Comparison of ENCODE assay signal across 26 mouse cellular contexts in the genomic region with DNA sequence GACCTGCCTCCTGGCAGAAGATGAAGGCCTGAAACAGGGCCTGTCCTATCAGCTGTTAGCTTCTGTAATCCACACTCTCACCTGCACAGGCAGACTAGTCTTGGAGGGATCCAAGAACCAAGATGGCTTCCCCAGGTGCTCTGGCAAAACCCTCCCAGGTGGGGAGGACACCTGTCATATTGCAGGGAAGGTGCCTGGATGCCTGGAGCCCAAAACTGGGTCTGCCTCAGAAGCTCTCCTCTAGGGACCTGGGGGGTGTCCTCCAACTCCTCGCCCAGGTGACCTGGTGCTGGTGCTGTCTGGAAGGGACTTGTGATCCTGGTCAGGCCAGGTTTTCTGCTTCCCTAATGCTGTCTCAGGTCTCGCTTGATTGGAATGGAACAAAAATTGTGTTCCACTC.
"Had no signal": no experiment of that assay in that cellular context is flagged by ENCODE, and none has a peak within 500 bp of the region (broad histone marks: within the 10 kb centered on the region; RNA-seq: fewer than 3 reads in every experiment).

No protein-coding gene starts in this region.

- H3K4me1 ChIP-seq: embryonic facial prominence, embryonic 10.5 days; embryonic facial prominence, embryonic 12.5 days; embryonic facial prominence, embryonic 13.5 days; embryonic facial prominence, embryonic 15.5 days; forebrain, embryonic 10.5 days; forebrain, embryonic 12.5 days; forebrain, embryonic 13.5 days; forebrain, embryonic 15.5 days had no signal

- H3K27ac ChIP-seq: embryonic facial prominence, embryonic 10.5 days; embryonic facial prominence, embryonic 12.5 days; embryonic facial prominence, embryonic 13.5 days; embryonic facial prominence, embryonic 15.5 days; forebrain, embryonic 10.5 days; forebrain, embryonic 12.5 days; forebrain, embryonic 13.5 days; forebrain, embryonic 15.5 days; gastrocnemius, adult 2 months; heart, adult 2 months had no signal

- H3K4me3 ChIP-seq: embryonic facial prominence, embryonic 10.5 days; embryonic facial prominence, embryonic 12.5 days; embryonic facial prominence, embryonic 13.5 days; embryonic facial prominence, embryonic 15.5 days; erythroblast, embryonic 14.5 days; forebrain, embryonic 10.5 days; forebrain, embryonic 12.5 days; forebrain, embryonic 13.5 days; forebrain, embryonic 15.5 days; gastrocnemius, adult 2 months; heart, adult 2 months had no signal

- H3K27me3 ChIP-seq: embryonic facial prominence, embryonic 12.5 days; embryonic facial prominence, embryonic 13.5 days; embryonic facial prominence, embryonic 15.5 days; forebrain, embryonic 12.5 days; forebrain, embryonic 13.5 days; forebrain, embryonic 15.5 days had no signal

- DNase-seq: cerebellum, adult 2 months; cerebellum, adult 8-10 months; cerebellum, adult 9-10 months; cerebellum, adult 9-11 months; cerebellum, postnatal 10 days; cerebellum, postnatal 14 days; cerebellum, postnatal 25 days; cerebellum, postnatal 36 days; embryo, embryonic 11 days; forebrain, postnatal 0 days; gastrocnemius, adult 2 months; gastrocnemius, postnatal 10 days; gastrocnemius, postnatal 14 days; gastrocnemius, postnatal 25 days; gastrocnemius, postnatal 36 days; heart, adult 18-20 months; heart, adult 2 months had no signal

- H3K36me3 ChIP-seq: embryonic facial prominence, embryonic 10.5 days; embryonic facial prominence, embryonic 12.5 days; embryonic facial prominence, embryonic 13.5 days; embryonic facial prominence, embryonic 15.5 days; forebrain, embryonic 10.5 days; forebrain, embryonic 12.5 days; forebrain, embryonic 15.5 days had no signal
